Mouse (Mus musculus) right cerebral cortex, postnatal 10 days (tissue): ENCODE measurements at regions not wholly inside any gene's neighbourhood (a gene's known extent, or its start where the extent isn't known, plus 50 kb on each side); places are given as distances from the start of the nearest gene placed in this dataset.

Experiments used
- DNase-seq, 2 experiments: peaks; one replicate each; pipeline ENCODE4 v3.0.0; 2021; ENCODE audit warnings: low spot score in 2 of 2

DNA sequence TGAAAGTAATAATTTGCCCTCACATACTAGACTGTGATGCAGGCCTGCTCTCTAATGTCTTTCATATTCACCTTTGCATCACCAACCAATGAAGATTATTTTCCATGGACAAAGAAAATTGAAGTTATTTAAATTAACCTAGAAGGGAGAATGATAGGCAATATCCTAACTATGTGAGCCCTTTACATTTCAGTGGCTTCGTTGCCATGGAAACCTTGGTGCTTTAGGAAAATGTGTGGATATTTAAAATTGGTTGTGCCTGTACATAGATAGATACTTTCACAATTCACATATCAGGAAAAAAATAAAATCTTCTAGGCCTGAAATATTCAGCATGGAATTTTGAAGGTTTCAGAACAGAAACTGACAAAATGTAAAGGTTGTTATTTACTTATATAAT is 1080.6 kb upstream of the Gm8797 start:
- peak; percentile 23 to 32 for DNase-seq

DNA sequence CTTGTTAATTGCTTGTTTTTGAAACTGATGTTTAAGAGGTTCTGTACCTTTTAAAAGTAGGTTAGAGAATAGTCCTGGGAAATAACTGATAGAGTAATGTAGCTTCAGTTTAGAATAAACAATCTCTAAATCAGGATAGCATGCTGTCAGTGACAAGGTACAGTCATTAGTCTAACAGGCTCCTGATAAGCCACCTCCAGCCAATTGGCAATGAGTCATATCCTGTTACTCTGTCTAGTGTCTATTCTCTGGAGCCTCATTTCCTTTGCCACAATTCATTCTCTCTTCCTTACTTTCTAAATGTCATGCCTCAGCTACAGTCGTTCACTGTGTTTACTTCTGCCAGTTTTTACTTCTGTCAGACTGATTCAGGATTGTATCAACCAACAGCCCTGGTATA is 1061.1 kb upstream of the Gm8797 start:
- DNase-seq: no peak
